Mouse (Mus musculus) liver, postnatal 0 days (tissue): ENCODE measurements around the gene Prr11. TPM values are rescaled to one million over a fixed set of nuclear protein-coding genes. Genes with fewer than 3 reads are reported as not detected.
"Not testable (repeated sequence)": the region's sequence is repeated elsewhere in the genome, so short reads cannot be mapped to it uniquely, and the experiment has no call there.

Experiments used
- ATAC-seq: fragments of 200-750 bp; cut with Nextera tagmentation; 2 replicates; pipeline ENCODE4 v1.8.0; 2017; ENCODE audit warnings: mild to moderate bottlenecking, moderate library complexity
- DNase-seq: peaks from one replicate; pipeline ENCODE4 v3.0.0-alpha.2; 2016
- H3K27ac ChIP-seq: fragments of 300-500 bp; sonication (generic); 2 replicates; pipeline ENCODE4 v1.5.1; 2014; ENCODE audit warnings: antibody characterized with exemption, moderate library complexity, mild to moderate bottlenecking, low read depth
- H3K27me3 ChIP-seq: fragments of 300-500 bp; sonication (generic); 2 replicates; pipeline ENCODE4 v1.6.1; 2014; ENCODE audit warnings: low read length, control low read depth, mixed read lengths; ENCODE audit not compliant: insufficient read depth
- H3K36me3 ChIP-seq: fragments of 300-500 bp; sonication (generic); replicated peaks from 2 replicates; pipeline ENCODE4 v1.6.1; 2014; ENCODE audit warnings: mild to moderate bottlenecking, control low read depth, low read length, moderate library complexity, mixed read lengths; ENCODE audit not compliant: insufficient read depth
- H3K4me1 ChIP-seq: fragments of 300-500 bp; sonication (generic); 2 replicates; pipeline ENCODE4 v1.6.1; 2014; ENCODE audit warnings: antibody characterized with exemption, mild to moderate bottlenecking, control low read depth; ENCODE audit not compliant: insufficient read depth
- H3K4me2 ChIP-seq: fragments of 300-500 bp; sonication (generic); 2 replicates; pipeline ENCODE4 v1.6.1; 2014; ENCODE audit warnings: low read depth, mild to moderate bottlenecking, low read length, moderate library complexity, mixed read lengths
- H3K4me3 ChIP-seq: fragments of 300-500 bp; sonication (generic); 2 replicates; pipeline ENCODE4 v1.5.1; 2014; ENCODE audit warnings: low read depth, low read length
- H3K9ac ChIP-seq: fragments of 300-500 bp; sonication (generic); replicated peaks from 2 replicates; pipeline ENCODE4 v1.6.1; 2014; ENCODE audit warnings: mild to moderate bottlenecking, moderate library complexity
- H3K9me3 ChIP-seq: fragments of 300-500 bp; sonication (generic); 2 replicates; pipeline ENCODE4 v1.6.1; 2016; ENCODE audit warnings: mild to moderate bottlenecking, control low read depth, low read length, mixed read lengths
- CTCF ChIP-seq: sonication (generic); IDR thresholded peaks from 2 replicates; pipeline ENCODE4 v1.5.1; 2016; ENCODE audit warnings: antibody characterized with exemption, low read depth
- EP300 ChIP-seq: IDR thresholded peaks from 2 replicates; pipeline ENCODE4 v1.6.1; 2016; ENCODE audit warnings: antibody characterized with exemption, low read depth, mild to moderate bottlenecking
- WGBS: fragments of 180-500 bp; shearing (Covaris S2); extraction: QIAGEN DNeasy Blood & Tissue Kit; methylation state at CpG from one replicate; pipeline ENCODE4 v1.1.7; 2014; ENCODE audit not compliant: insufficient replicate concordance; 5-methylcytosine and 5-hydroxymethylcytosine counted together
- microRNA counts: library from miRNA; unstranded; fragments of <30 nt; microRNA quantifications from one replicate; lab custom pipeline; 2015
- microRNA-seq: library from miRNA; unstranded; fragments of <30 nt; microRNA quantifications from one replicate; pipeline ENCODE4, GENCODE M21; 2016
- polyA plus RNA-seq: library from polyadenylated mRNA; unstranded; fragments of >200 nt; fragmentation: Nextera tagmentation; extraction: Ambion mirVana; gene quantifications from 2 replicates; pipeline ENCODE4 v1.2.1, GENCODE M21; 2015

The Prr11 gene
- polyA plus RNA-seq, 1 experiment from 2014 or later = 1.9 TPM

DNA sequence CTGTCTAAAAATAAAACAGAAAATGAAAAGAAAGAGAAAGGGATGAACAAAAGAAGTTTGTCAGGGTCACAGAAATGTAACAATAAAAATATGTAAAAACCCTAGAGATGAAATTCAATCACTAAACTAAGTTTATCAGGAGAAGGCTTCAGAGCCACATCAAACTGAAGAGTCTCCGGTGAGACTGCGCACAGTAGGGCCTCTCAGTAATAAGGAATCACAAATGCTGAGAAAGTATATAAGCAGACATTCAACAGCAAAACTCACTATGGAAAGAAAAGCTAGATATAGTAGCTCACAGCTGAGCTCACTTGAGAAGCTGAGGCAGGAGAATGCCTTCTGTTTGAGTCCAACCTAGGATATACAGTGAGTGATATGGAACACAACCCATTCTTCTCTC lies 48.1 kb downstream of the Prr11 start:
- no peaks in the 10 kb centered on the region for H3K4me1 ChIP-seq
- DNase-seq (no peak), ATAC-seq (no peak)
- H3K27me3 ChIP-seq = no peaks in the 10 kb centered on the region
- no peak overlapping the region for H3K4me2 ChIP-seq
- WGBS = 93% methylated on average over 2 of the region's 2 CpGs
- TF ChIP-seq EP300 = no peak
- no peak for TF ChIP-seq CTCF
- no peaks in the 10 kb centered on the region for H3K36me3 ChIP-seq
- H3K9me3 ChIP-seq = no peaks in the 10 kb centered on the region
- H3K4me3 ChIP-seq = no peak overlapping the region
- H3K27ac ChIP-seq = no peak overlapping the region
- no peak overlapping the region for H3K9ac ChIP-seq

DNA sequence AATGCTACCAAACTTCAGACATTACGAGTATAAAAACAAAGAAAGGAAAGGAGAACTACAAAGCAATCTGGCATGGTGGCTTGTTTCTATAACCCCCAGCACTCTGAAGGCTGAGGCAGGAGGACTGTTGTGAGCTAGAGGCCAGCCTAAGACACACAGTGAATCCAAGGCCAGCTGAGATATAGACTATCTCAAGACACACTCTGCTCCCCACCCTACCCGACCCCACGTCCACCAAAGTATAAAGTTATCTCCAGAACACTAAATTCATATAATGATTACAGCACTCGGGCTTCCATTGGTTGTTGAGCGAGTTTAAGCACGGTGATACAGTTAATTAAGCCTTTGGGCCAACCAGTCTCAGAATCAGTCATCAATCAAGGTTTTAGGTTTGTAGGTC lies 52.2 kb downstream of the Prr11 start:
- Histone ChIP-seq H3K4me2 (no peak overlapping the region), H3K27ac (no peak overlapping the region), H3K4me1 (no peaks in the 10 kb centered on the region)

GRCm38 (mm10) chr11:87048900-87049299 lies 59.6 kb downstream of the Prr11 start:
- not testable (repeated sequence) for H3K27me3 ChIP-seq, H3K9me3 ChIP-seq, H3K4me3 ChIP-seq, H3K4me2 ChIP-seq, DNase-seq, H3K4me1 ChIP-seq, ATAC-seq, H3K9ac ChIP-seq, H3K36me3 ChIP-seq, H3K27ac ChIP-seq
- WGBS = 84% methylated on average over 7 of the region's 7 CpGs

More for the DNA sequence above, 52.2 kb downstream of the Prr11 start:
- DNase-seq = no peak
- no peak overlapping the region for H3K4me3 ChIP-seq
- H3K36me3 ChIP-seq = no peaks in the 10 kb centered on the region
- H3K9me3 ChIP-seq = no peaks in the 10 kb centered on the region
- 68% methylated on average over 6 of the region's 6 CpGs for WGBS
- H3K27me3 ChIP-seq = no peaks in the 10 kb centered on the region
- H3K9ac ChIP-seq = no peak overlapping the region
- ATAC-seq = no peak
- no peak for TF ChIP-seq EP300
- TF ChIP-seq CTCF = no peak

GRCm38 (mm10) chr11:87046968-87047367 lies 61.5 kb downstream of the Prr11 start:
- Histone ChIP-seq H3K27me3 (no peaks in the 10 kb centered on the region), H3K4me3 (no peak overlapping the region), H3K27ac (no peak overlapping the region), H3K4me2 (no peak overlapping the region), H3K36me3 (no peaks in the 10 kb centered on the region), H3K4me1 (no peaks in the 10 kb centered on the region), H3K9me3 (no peaks in the 10 kb centered on the region), H3K9ac (no peak overlapping the region)
- ATAC-seq = no peak
- WGBS = 71% methylated on average over 5 of the region's 5 CpGs
- DNase-seq = no peak
- no peak for TF ChIP-seq EP300
- no peak for TF ChIP-seq CTCF

GRCm38 (mm10) chr11:87043052-87043451 lies 65.5 kb downstream of the Prr11 start:
- ATAC-seq = no peak
- Histone ChIP-seq H3K4me1 (0 out of 2 replicates have a peak, but pooled peaks cover 2% of the 10 kb centered on the region), H3K4me3 (no peak overlapping the region), H3K4me2 (no peak overlapping the region), H3K27ac (no peak overlapping the region), H3K9ac (no peak overlapping the region), H3K9me3 (no peaks in the 10 kb centered on the region), H3K36me3 (no peaks in the 10 kb centered on the region), H3K27me3 (no peaks in the 10 kb centered on the region)
- no peak for DNase-seq
- TF ChIP-seq CTCF = no peak
- TF ChIP-seq EP300 = no peak
- WGBS = 67% methylated on average over 3 of the region's 3 CpGs

- Histone ChIP-seq H3K4me1 (0 out of 2 replicates have a peak, but pooled peaks cover 2% of the 10 kb centered on the region), H3K4me3 (no peak overlapping the region), H3K4me2 (no peak overlapping the region), H3K27ac (no peak overlapping the region; the same call in 1 of the 2 replicates), H3K36me3 (no peaks in the 10 kb centered on the region), H3K27me3 (no peaks in the 10 kb centered on the region), H3K9me3 (no peaks in the 10 kb centered on the region), H3K9ac (no peak overlapping the region)
- peak; percentile 31; the same call in 1 of the 2 replicates for ATAC-seq
- TF ChIP-seq CTCF = no peak
- TF ChIP-seq EP300 = no peak
- 64% methylated on average over 9 of the region's 9 CpGs for WGBS
- DNase-seq = peak; percentile 24
These were observed 69.1 kb downstream of the Prr11 start for GRCm38 (mm10) chr11:87039307-87039963.

MicroRNAs within 50 kb of the gene (microRNA counts, 519-probe panel; counts per million panel counts)
- microRNA mmu-miR-301a (lab: Ali Mortazavi, UCI) = 5,906 counts per million, percentile 68 among the panel's probes with 10 or more counts

Small RNA genes within 50 kb of the gene (microRNA-seq; reads per million reads assigned to microRNA genes)
- 816 reads per million, percentile 70 among the genes with 10 or more reads in this experiment for gene Mir301

Other genes with a start within 250 kb of the Prr11 start
- gene Ypel2, start 115.0 kb downstream of the Prr11 start, polyA plus RNA-seq = 2.1 TPM in 2 replicates
- gene Gdpd1, start 34.6 kb downstream of the Prr11 start, polyA plus RNA-seq = 2.7 TPM in 2 replicates
- gene Smg8, start 21.9 kb downstream of the Prr11 start, polyA plus RNA-seq = 4.5 and 4.9 TPM in 2 replicates
- gene Ska2, start 526 bp upstream of the Prr11 start, polyA plus RNA-seq = 11.1 and 12.7 TPM in 2 replicates
- gene Trim37, start 18.4 kb upstream of the Prr11 start, polyA plus RNA-seq = 6.4 and 8.2 TPM in 2 replicates